Mouse (Mus musculus): ENCODE results near the gene Gm20696.

Gm20696 gene

GRCm38 (mm10) chr6:99342416-99342815, 324.2 kb downstream of the Gm20696 start:
- in situ Hi-C loops (cut with MboI, MseI): loop anchor here in 1 of 2 experiments (5.0 kb wide), 1 partner anchor 80 kb away; no protein-coding TSS in a partner anchor

GRCm38 (mm10) chr6:99340902-99341301, 325.7 kb downstream of the Gm20696 start:
- in situ Hi-C loops (cut with MboI, MseI): loop anchor here in 1 of 2 experiments (5.0 kb wide), 1 partner anchor 81 kb away; no protein-coding TSS in a partner anchor

- in situ Hi-C loops (cut with MboI, MseI): loop anchor here in 1 of 2 experiments (5.0 kb wide), 1 partner anchor 82 kb away; no protein-coding TSS in a partner anchor
These were observed 326.4 kb downstream of the Gm20696 start for GRCm38 (mm10) chr6:99339986-99340721.

- in situ Hi-C loops (cut with MboI, MseI): no loop called here
These were observed 327.3 kb downstream of the Gm20696 start for GRCm38 (mm10) chr6:99339343-99339620.

- in situ Hi-C loops (cut with MboI, MseI): no loop called here
These were observed 327.8 kb downstream of the Gm20696 start for GRCm38 (mm10) chr6:99338593-99339342.

- in situ Hi-C loops (cut with MboI, MseI): no loop called here
These were observed 328.4 kb downstream of the Gm20696 start for GRCm38 (mm10) chr6:99338174-99338573.

GRCm38 (mm10) chr6:99337575-99337974, 329.0 kb downstream of the Gm20696 start:
- in situ Hi-C loops (cut with MboI, MseI): no loop called here

GRCm38 (mm10) chr6:99336191-99336590, 330.4 kb downstream of the Gm20696 start:
- in situ Hi-C loops (cut with MboI, MseI): no loop called here

- in situ Hi-C loops (cut with MboI, MseI): no loop called here
These were observed 331.3 kb downstream of the Gm20696 start for GRCm38 (mm10) chr6:99335174-99335830.

- in situ Hi-C loops (cut with MboI, MseI): no loop called here
These were observed 332.3 kb downstream of the Gm20696 start for GRCm38 (mm10) chr6:99334255-99334654.

GRCm38 (mm10) chr6:99333127-99333526, 333.5 kb downstream of the Gm20696 start:
- in situ Hi-C loops (cut with MboI, MseI): no loop called here

- in situ Hi-C loops (cut with MboI, MseI): no loop called here
These were observed 336.4 kb downstream of the Gm20696 start for GRCm38 (mm10) chr6:99330169-99330568.

GRCm38 (mm10) chr6:99328634-99329033, 338.0 kb downstream of the Gm20696 start:
- in situ Hi-C loops (cut with MboI, MseI): no loop called here

GRCm38 (mm10) chr6:99328146-99328545, 338.5 kb downstream of the Gm20696 start:
- in situ Hi-C loops (cut with MboI, MseI): no loop called here

- in situ Hi-C loops (cut with MboI, MseI): no loop called here
These were observed 338.9 kb downstream of the Gm20696 start for GRCm38 (mm10) chr6:99327721-99328120.

- in situ Hi-C loops (cut with MboI, MseI): no loop called here
These were observed 340.7 kb downstream of the Gm20696 start for GRCm38 (mm10) chr6:99325881-99326280.

GRCm38 (mm10) chr6:99325461-99325860, 341.1 kb downstream of the Gm20696 start:
- in situ Hi-C loops (cut with MboI, MseI): no loop called here

GRCm38 (mm10) chr6:99322132-99322904, 344.3 kb downstream of the Gm20696 start:
- in situ Hi-C loops (cut with MboI, MseI): no loop called here

GRCm38 (mm10) chr6:99320444-99320843, 346.2 kb downstream of the Gm20696 start:
- in situ Hi-C loops (cut with MboI, MseI): no loop called here

GRCm38 (mm10) chr6:99319415-99320405, 346.9 kb downstream of the Gm20696 start:
- in situ Hi-C loops (cut with MboI, MseI): no loop called here

All from T-helper 17 cell (primary cell).